In genomic region chr17:12991635-12992358, GRCm38 (mm10) we compare ENCODE assay signal across 8 mouse cellular contexts. TPM values are rescaled to one million over a fixed set of nuclear protein-coding genes. Genes with fewer than 3 reads are reported as not detected.
DNase-seq lines count a peak whose midpoint lies in the region; ATAC-seq lines count a peak whose summit lies in the region.

No protein-coding gene starts in this region.

- H3K27ac ChIP-seq in forebrain, embryonic 11.5 days (ENCODE audit: low read depth, low read length) = peak overlapping the region; percentile 99
- H3K27ac ChIP-seq in heart, embryonic 16.5 days (ENCODE audit: low read length) = peak overlapping the region; percentile 100
- peak overlapping the region; percentile 100 for H3K27ac ChIP-seq in liver, embryonic 15.5 days (replicated peaks)
- H3K27ac ChIP-seq in neural tube, embryonic 11.5 days (ENCODE audit: low read depth, low read length) = peak overlapping the region; percentile 99
- peak overlapping the region; percentile 100 for H3K27ac ChIP-seq in stomach, embryonic 16.5 days (ENCODE audit: low read length)

- ATAC-seq in CD4-positive, CD25-positive, alpha-beta regulatory T cell, adult 4 months = peak; percentile 60
- ATAC-seq in forebrain, embryonic 11.5 days (replicated peaks; ENCODE audit: low FRiP score) = peak; percentile 93
- ATAC-seq in heart, embryonic 16.5 days (replicated peaks; ENCODE audit: extremely low read depth, insufficient read depth, low FRiP score) = peak; percentile 94
- ATAC-seq in liver, embryonic 15.5 days (ENCODE audit: insufficient read depth) = peak; percentile 94
- ATAC-seq in neural tube, embryonic 11.5 days (ENCODE audit: insufficient read depth, low FRiP score, low TSS enrichment) = peak; percentile 93
- peak; percentile 96 for ATAC-seq in stomach, embryonic 16.5 days (ENCODE audit: insufficient read depth, low FRiP score)

- H3K27me3 ChIP-seq in forebrain, embryonic 11.5 days (ENCODE audit: control insufficient read depth, insufficient read depth, low read length) = no peaks in the 10 kb centered on the region
- no peaks in the 10 kb centered on the region for H3K27me3 ChIP-seq in heart, embryonic 16.5 days (ENCODE audit: control insufficient read depth, insufficient read depth, low read length)
- no peaks in the 10 kb centered on the region for H3K27me3 ChIP-seq in liver, embryonic 15.5 days
- no peaks in the 10 kb centered on the region for H3K27me3 ChIP-seq in neural tube, embryonic 11.5 days (ENCODE audit: control insufficient read depth, insufficient read depth, low read length)
- no peaks in the 10 kb centered on the region for H3K27me3 ChIP-seq in stomach, embryonic 16.5 days (ENCODE audit: control insufficient read depth, insufficient read depth, low read length)

- no peaks in the 10 kb centered on the region; the same call in 1 of the 2 replicates for H3K36me3 ChIP-seq in forebrain, embryonic 11.5 days (ENCODE audit: control insufficient read depth, insufficient read depth, low read length)
- peaks cover 4% of the 10 kb centered on the region for H3K36me3 ChIP-seq in heart, embryonic 16.5 days (ENCODE audit: control insufficient read depth, insufficient read depth)
- H3K36me3 ChIP-seq in liver, embryonic 15.5 days (replicated peaks) = peaks cover 12% of the 10 kb centered on the region
- H3K36me3 ChIP-seq in neural tube, embryonic 11.5 days (ENCODE audit: control insufficient read depth, insufficient read depth, low read length) = 0 out of 2 replicates have a peak, but pooled peaks cover 3% of the 10 kb centered on the region
- H3K36me3 ChIP-seq in stomach, embryonic 16.5 days (ENCODE audit: control insufficient read depth, insufficient read depth, low read length) = no peaks in the 10 kb centered on the region

- DNase-seq in c-Kit-positive CD71-positive TER-119-negative erythroid progenitor cells, embryonic 14.5 days (ENCODE audit: low read depth) = peak; percentile 51
- peak; percentile 94 for DNase-seq in forebrain, embryonic 11.5 days (ENCODE audit: low spot score)
- peak; percentile 90 to 94 for DNase-seq in kidney, postnatal 36 days
- peak; percentile 91 for DNase-seq in neural tube, embryonic 11.5 days (ENCODE audit: low spot score)

- WGBS in forebrain, embryonic 11.5 days = under 1% methylated on average over 64 of the region's 84 CpGs
- WGBS in heart, embryonic 16.5 days = under 1% methylated on average over 79 of the region's 84 CpGs
- under 1% methylated on average over 84 of the region's 84 CpGs for WGBS in liver, embryonic 15.5 days (ENCODE audit: insufficient replicate concordance)
- WGBS in neural tube, embryonic 11.5 days = under 1% methylated on average over 54 of the region's 84 CpGs
- WGBS in stomach, embryonic 16.5 days = under 1% methylated on average over 76 of the region's 84 CpGs

- peak overlapping the region; percentile 100 for H3K9ac ChIP-seq in forebrain, embryonic 11.5 days (ENCODE audit: low read length)
- peak overlapping the region; percentile 99 for H3K9ac ChIP-seq in heart, embryonic 16.5 days (ENCODE audit: low read length)
- peak overlapping the region; percentile 100 for H3K9ac ChIP-seq in liver, embryonic 15.5 days
- peak overlapping the region; percentile 99 for H3K9ac ChIP-seq in neural tube, embryonic 11.5 days (ENCODE audit: low read length)
- H3K9ac ChIP-seq in stomach, embryonic 16.5 days (ENCODE audit: low read length) = peak overlapping the region; percentile 100

- no peaks in the 10 kb centered on the region for H3K9me3 ChIP-seq in forebrain, embryonic 11.5 days (ENCODE audit: control insufficient read depth, low read length)
- no peaks in the 10 kb centered on the region for H3K9me3 ChIP-seq in heart, embryonic 16.5 days (replicated peaks; ENCODE audit: control insufficient read depth, low read length)
- no peaks in the 10 kb centered on the region for H3K9me3 ChIP-seq in liver, embryonic 15.5 days (replicated peaks)
- no peaks in the 10 kb centered on the region for H3K9me3 ChIP-seq in neural tube, embryonic 11.5 days (ENCODE audit: control insufficient read depth, low read length)
- no peaks in the 10 kb centered on the region for H3K9me3 ChIP-seq in stomach, embryonic 16.5 days (replicated peaks; ENCODE audit: control insufficient read depth, low read length)

- peak overlapping the region; percentile 97 for H3K4me3 ChIP-seq in forebrain, embryonic 11.5 days (ENCODE audit: low read depth, low read length)
- peak overlapping the region; percentile 99 for H3K4me3 ChIP-seq in heart, embryonic 16.5 days (ENCODE audit: low read length)
- H3K4me3 ChIP-seq in liver, embryonic 15.5 days (replicated peaks) = peak overlapping the region; percentile 100
- peak overlapping the region; percentile 99 for H3K4me3 ChIP-seq in neural tube, embryonic 11.5 days (ENCODE audit: low read depth, low read length)
- peak overlapping the region; percentile 99 for H3K4me3 ChIP-seq in stomach, embryonic 16.5 days (replicated peaks; ENCODE audit: low read length)

- H3K4me2 ChIP-seq in forebrain, embryonic 11.5 days (ENCODE audit: low read depth, low read length, severe bottlenecking) = peak overlapping the region; percentile 82
- peak overlapping the region; percentile 63 for H3K4me2 ChIP-seq in heart, embryonic 16.5 days (ENCODE audit: low read depth, low read length)
- peak overlapping the region; percentile 90 for H3K4me2 ChIP-seq in liver, embryonic 15.5 days
- peak overlapping the region; percentile 85 for H3K4me2 ChIP-seq in neural tube, embryonic 11.5 days (ENCODE audit: low read depth)
- peak overlapping the region; percentile 93 for H3K4me2 ChIP-seq in stomach, embryonic 16.5 days (ENCODE audit: low read depth, low read length)

- no peaks in the 10 kb centered on the region for H3K4me1 ChIP-seq in forebrain, embryonic 11.5 days (replicated peaks; ENCODE audit: control insufficient read depth, insufficient read depth, low read length)
- peaks cover 12% of the 10 kb centered on the region for H3K4me1 ChIP-seq in heart, embryonic 16.5 days (ENCODE audit: control insufficient read depth, insufficient read depth, low read length)
- peaks cover 37% of the 10 kb centered on the region for H3K4me1 ChIP-seq in liver, embryonic 15.5 days (replicated peaks)
- peaks cover 7% of the 10 kb centered on the region; the same call in 1 of the 2 replicates for H3K4me1 ChIP-seq in neural tube, embryonic 11.5 days (ENCODE audit: control insufficient read depth, insufficient read depth, low read length)
- peaks cover 11% of the 10 kb centered on the region for H3K4me1 ChIP-seq in stomach, embryonic 16.5 days (ENCODE audit: control insufficient read depth, insufficient read depth, low read length)

RNA-seq across cellular contexts. Expression of gene Wtap, which starts 2.2 kb away (rescaled TPM):
- 100 to 1,000 TPM in 1 of 2 experiments, 10 to 100 TPM in 1; 97.3 to 149 TPM for polyA plus RNA-seq in CD4-positive, CD25-positive, alpha-beta regulatory T cell, adult 4 months (2017; shearing (Covaris generic))
- 140 and 141 TPM in 2 replicates for polyA plus RNA-seq in forebrain, embryonic 11.5 days (2014; fragmentation: Nextera tagmentation; extraction: Ambion mirVana)
- 75.2 and 75.8 TPM in 2 replicates for polyA plus RNA-seq in heart, embryonic 16.5 days (2015; fragmentation: Nextera tagmentation; extraction: Ambion mirVana)
- polyA plus RNA-seq in liver, embryonic 15.5 days (2015; fragmentation: Nextera tagmentation; extraction: Ambion mirVana) = 37.1 and 41.9 TPM in 2 replicates
- 137 and 141 TPM in 2 replicates for polyA plus RNA-seq in neural tube, embryonic 11.5 days (2014; fragmentation: Nextera tagmentation; extraction: Ambion mirVana)
- 101 and 105 TPM in 2 replicates for polyA plus RNA-seq in stomach, embryonic 16.5 days (2015; fragmentation: Nextera tagmentation; extraction: Ambion mirVana)

RNA-seq across cellular contexts. Expression of gene Sod2, which starts 14.8 kb away (rescaled TPM):
- 10 to 100 TPM; 50.5 to 67.6 TPM for polyA plus RNA-seq in CD4-positive, CD25-positive, alpha-beta regulatory T cell, adult 4 months (2017; shearing (Covaris generic))
- polyA plus RNA-seq in forebrain, embryonic 11.5 days (2014; fragmentation: Nextera tagmentation; extraction: Ambion mirVana) = 107 and 115 TPM in 2 replicates
- polyA plus RNA-seq in heart, embryonic 16.5 days (2015; fragmentation: Nextera tagmentation; extraction: Ambion mirVana) = 496 and 560 TPM in 2 replicates
- polyA plus RNA-seq in liver, embryonic 15.5 days (2015; fragmentation: Nextera tagmentation; extraction: Ambion mirVana) = 113 and 120 TPM in 2 replicates
- polyA plus RNA-seq in neural tube, embryonic 11.5 days (2014; fragmentation: Nextera tagmentation; extraction: Ambion mirVana) = 114 and 116 TPM in 2 replicates
- 125 and 130 TPM in 2 replicates for polyA plus RNA-seq in stomach, embryonic 16.5 days (2015; fragmentation: Nextera tagmentation; extraction: Ambion mirVana)

RNA-seq across cellular contexts. Expression of gene Acat2, which starts 31.2 kb away (rescaled TPM):
- polyA plus RNA-seq in CD4-positive, CD25-positive, alpha-beta regulatory T cell, adult 4 months (2017; shearing (Covaris generic)) = 10 to 100 TPM; 53.6 to 68.3 TPM
- 324 and 345 TPM in 2 replicates for polyA plus RNA-seq in forebrain, embryonic 11.5 days (2014; fragmentation: Nextera tagmentation; extraction: Ambion mirVana)
- 31.6 and 31.7 TPM in 2 replicates for polyA plus RNA-seq in heart, embryonic 16.5 days (2015; fragmentation: Nextera tagmentation; extraction: Ambion mirVana)
- 93.7 and 101 TPM in 2 replicates for polyA plus RNA-seq in liver, embryonic 15.5 days (2015; fragmentation: Nextera tagmentation; extraction: Ambion mirVana)
- 332 and 361 TPM in 2 replicates for polyA plus RNA-seq in neural tube, embryonic 11.5 days (2014; fragmentation: Nextera tagmentation; extraction: Ambion mirVana)
- 137 TPM in 2 replicates for polyA plus RNA-seq in stomach, embryonic 16.5 days (2015; fragmentation: Nextera tagmentation; extraction: Ambion mirVana)

RNA-seq across cellular contexts. Expression of gene Acat3, which starts 51.4 kb away (rescaled TPM):
- under 1 TPM in 1 of 2 experiments, not detected in 1; 0.52 TPM for polyA plus RNA-seq in CD4-positive, CD25-positive, alpha-beta regulatory T cell, adult 4 months (2017; shearing (Covaris generic))
- 0.87 and 1.3 TPM in 2 replicates for polyA plus RNA-seq in forebrain, embryonic 11.5 days (2014; fragmentation: Nextera tagmentation; extraction: Ambion mirVana)
- 0.30 and 0.33 TPM in 2 replicates for polyA plus RNA-seq in heart, embryonic 16.5 days (2015; fragmentation: Nextera tagmentation; extraction: Ambion mirVana)
- 10.0 and 13.2 TPM in 2 replicates for polyA plus RNA-seq in liver, embryonic 15.5 days (2015; fragmentation: Nextera tagmentation; extraction: Ambion mirVana)
- 0.42 and 1.0 TPM in 2 replicates for polyA plus RNA-seq in neural tube, embryonic 11.5 days (2014; fragmentation: Nextera tagmentation; extraction: Ambion mirVana)
- polyA plus RNA-seq in stomach, embryonic 16.5 days (2015; fragmentation: Nextera tagmentation; extraction: Ambion mirVana) = 1.2 and 1.5 TPM in 2 replicates

Comparison
In these comparisons a context has a peak if more than half of its experiments do, and no peak if none do; other contexts are left out.
1. Peak in every context shown above with its lines: DNase-seq, ATAC-seq, H3K4me3 ChIP-seq and H3K27ac ChIP-seq.